Mouse (Mus musculus) right cerebral cortex, adult 2 months (tissue): ENCODE results near the gene Faf1.

ENCODE experiments used
- DNase-seq, 2 experiments: peaks; one replicate each; pipeline ENCODE4 v3.0.0; 2021 to 2022; ENCODE audit warnings: low spot score in 2 of 2

Gene Faf1

GRCm38 (mm10) chr4:109782577-109783114 is 106.3 kb downstream of the Faf1 start:
- no peak for DNase-seq

GRCm38 (mm10) chr4:109789347-109790001 is 113.1 kb downstream of the Faf1 start:
- no peak for DNase-seq

- no peak for DNase-seq
These were observed 115.9 kb downstream of the Faf1 start for GRCm38 (mm10) chr4:109792331-109792730.

GRCm38 (mm10) chr4:109793072-109793471 is 116.7 kb downstream of the Faf1 start:
- DNase-seq, result no peak

- no peak for DNase-seq
These were observed 121.3 kb downstream of the Faf1 start for GRCm38 (mm10) chr4:109797511-109798182.

- no peak for DNase-seq
These were observed 130.0 kb downstream of the Faf1 start for GRCm38 (mm10) chr4:109806408-109806807.

GRCm38 (mm10) chr4:109815161-109815560 is 138.8 kb downstream of the Faf1 start:
- no peak for DNase-seq

GRCm38 (mm10) chr4:109815592-109815991 is 139.2 kb downstream of the Faf1 start:
- no peak for DNase-seq

- no peak for DNase-seq
These were observed 143.1 kb downstream of the Faf1 start for GRCm38 (mm10) chr4:109819455-109819854.

- DNase-seq, result no peak
These were observed 153.4 kb downstream of the Faf1 start for GRCm38 (mm10) chr4:109829800-109830199.

GRCm38 (mm10) chr4:109857851-109858250 is 181.5 kb downstream of the Faf1 start:
- DNase-seq, result no peak

GRCm38 (mm10) chr4:109858571-109859392 is 182.4 kb downstream of the Faf1 start:
- no peak for DNase-seq

GRCm38 (mm10) chr4:109859401-109859800 is 183.0 kb downstream of the Faf1 start:
- no peak for DNase-seq

GRCm38 (mm10) chr4:109860256-109860655 is 183.9 kb downstream of the Faf1 start:
- no peak for DNase-seq

GRCm38 (mm10) chr4:109862271-109862670 is 185.9 kb downstream of the Faf1 start:
- DNase-seq, result no peak

- DNase-seq, result no peak
These were observed 186.6 kb downstream of the Faf1 start for GRCm38 (mm10) chr4:109863021-109863420.

- DNase-seq, result no peak
These were observed 192.6 kb downstream of the Faf1 start for GRCm38 (mm10) chr4:109868897-109869484.

GRCm38 (mm10) chr4:109884333-109884732 is 207.9 kb downstream of the Faf1 start:
- no peak for DNase-seq

- DNase-seq, result no peak
These were observed 211.5 kb downstream of the Faf1 start for GRCm38 (mm10) chr4:109887856-109888357.

- DNase-seq, result no peak
These were observed 221.6 kb downstream of the Faf1 start for GRCm38 (mm10) chr4:109897810-109898566.

GRCm38 (mm10) chr4:109901076-109901475 is 224.7 kb downstream of the Faf1 start:
- no peak for DNase-seq
